Mouse (Mus musculus): ENCODE measurements at regions not wholly inside any gene's neighbourhood (a gene's known extent, or its start where the extent isn't known, plus 50 kb on each side); places are given as distances from the start of the nearest gene placed in this dataset.

- H3K4me1 ChIP-seq (ENCODE audit: control insufficient read depth, insufficient read depth, insufficient read length) = no peaks in the 10 kb centered on the region
- no peak for DNase-seq (ENCODE audit: low read depth in 1 of 2, low spot score in 2 of 2)
- no peaks in the 10 kb centered on the region for H3K27me3 ChIP-seq (ENCODE audit: control insufficient read depth, insufficient read depth, low read length)
- WGBS = 94% methylated on average over 5 of the region's 5 CpGs
- TF ChIP-seq CTCF (IDR thresholded peaks at IDR 0.05; ENCODE audit: extremely low read depth, insufficient read depth, insufficient read length, insufficient replicate concordance) (no peak), POLR2A (IDR thresholded peaks at IDR 0.05; ENCODE audit: low read depth, low read length) (no peak)
- no peaks in the 10 kb centered on the region for H3K36me3 ChIP-seq (ENCODE audit: control insufficient read depth, insufficient read depth, low read length)
- no peak overlapping the region for H3K27ac ChIP-seq (ENCODE audit: insufficient read depth, low read length)
- no peak overlapping the region for H3K4me3 ChIP-seq (ENCODE audit: extremely low read depth, insufficient read depth, insufficient read length)
Measured at GRCm38 (mm10) chr15:38603918-38604317, 1178.6 kb downstream of the 4930447A16Rik start.

GRCm38 (mm10) chr15:38607368-38607767 lies 1182.0 kb downstream of the 4930447A16Rik start:
- no peaks in the 10 kb centered on the region for H3K4me1 ChIP-seq (ENCODE audit: control insufficient read depth, insufficient read depth, insufficient read length)
- peak; percentile 45 to 64 for DNase-seq (ENCODE audit: low read depth in 1 of 2, low spot score in 2 of 2)
- H3K4me3 ChIP-seq (ENCODE audit: extremely low read depth, insufficient read depth, insufficient read length) = no peak overlapping the region
- no peaks in the 10 kb centered on the region for H3K36me3 ChIP-seq (ENCODE audit: control insufficient read depth, insufficient read depth, low read length)
- H3K27me3 ChIP-seq (ENCODE audit: control insufficient read depth, insufficient read depth, low read length) = no peaks in the 10 kb centered on the region
- H3K27ac ChIP-seq (ENCODE audit: insufficient read depth, low read length) = no peak overlapping the region
- no peak for TF ChIP-seq POLR2A (IDR thresholded peaks at IDR 0.05; ENCODE audit: low read depth, low read length)
- peak; percentile 63; the same call in 1 of the 2 replicates for TF ChIP-seq CTCF (IDR thresholded peaks at IDR 0.05; ENCODE audit: extremely low read depth, insufficient read depth, insufficient read length, insufficient replicate concordance)
- WGBS = 31% methylated on average over 2 of the region's 2 CpGs

- Histone ChIP-seq H3K27me3 (ENCODE audit: control insufficient read depth, insufficient read depth, low read length) (no peaks in the 10 kb centered on the region), H3K4me3 (ENCODE audit: extremely low read depth, insufficient read depth, insufficient read length) (no peak overlapping the region), H3K36me3 (ENCODE audit: control insufficient read depth, insufficient read depth, low read length) (no peaks in the 10 kb centered on the region), H3K4me1 (ENCODE audit: control insufficient read depth, insufficient read depth, insufficient read length) (no peaks in the 10 kb centered on the region), H3K27ac (ENCODE audit: insufficient read depth, low read length) (no peak overlapping the region)
- 64% methylated on average over 6 of the region's 6 CpGs for WGBS
- no peak for DNase-seq (ENCODE audit: low read depth in 1 of 2, low spot score in 2 of 2)
- TF ChIP-seq CTCF (IDR thresholded peaks at IDR 0.05; ENCODE audit: extremely low read depth, insufficient read depth, insufficient read length, insufficient replicate concordance) (no peak), POLR2A (IDR thresholded peaks at IDR 0.05; ENCODE audit: low read depth, low read length) (no peak)
Measured at GRCm38 (mm10) chr15:38608207-38608870, 1183.0 kb downstream of the 4930447A16Rik start.

GRCm38 (mm10) chr15:38609522-38609921 lies 1184.2 kb downstream of the 4930447A16Rik start:
- 87% methylated on average over 4 of the region's 4 CpGs for WGBS
- Histone ChIP-seq H3K4me1 (ENCODE audit: control insufficient read depth, insufficient read depth, insufficient read length) (no peaks in the 10 kb centered on the region), H3K36me3 (ENCODE audit: control insufficient read depth, insufficient read depth, low read length) (no peaks in the 10 kb centered on the region), H3K4me3 (ENCODE audit: extremely low read depth, insufficient read depth, insufficient read length) (no peak overlapping the region), H3K27me3 (ENCODE audit: control insufficient read depth, insufficient read depth, low read length) (no peaks in the 10 kb centered on the region), H3K27ac (ENCODE audit: insufficient read depth, low read length) (no peak overlapping the region)
- TF ChIP-seq CTCF (IDR thresholded peaks at IDR 0.05; ENCODE audit: extremely low read depth, insufficient read depth, insufficient read length, insufficient replicate concordance) (no peak), POLR2A (IDR thresholded peaks at IDR 0.05; ENCODE audit: low read depth, low read length) (no peak)
- no peak for DNase-seq (ENCODE audit: low read depth in 1 of 2, low spot score in 2 of 2)
